Mouse (Mus musculus): ENCODE measurements around the gene Ankrd28.

GRCm38 (mm10) chr14:31764083-31764482 lies 66.4 kb downstream of the Ankrd28 start:
- TF ChIP-seq POLR2A (IDR thresholded peaks at IDR 0.05; ENCODE audit: low read depth, low read length) (no peak), CTCF (IDR thresholded peaks at IDR 0.05; ENCODE audit: extremely low read depth, insufficient read depth, insufficient read length, insufficient replicate concordance) (no peak)

Data from spleen, adult 2 months (tissue).